Mouse (Mus musculus) T-cell, adult 2 months (primary cell): ENCODE data around the gene Tcf7.

Experiments used
- DNase-seq: peaks from one replicate; pipeline ENCODE4 v3.0.0; 2022; ENCODE audit warnings: low spot score

Tcf7 gene

DNA sequence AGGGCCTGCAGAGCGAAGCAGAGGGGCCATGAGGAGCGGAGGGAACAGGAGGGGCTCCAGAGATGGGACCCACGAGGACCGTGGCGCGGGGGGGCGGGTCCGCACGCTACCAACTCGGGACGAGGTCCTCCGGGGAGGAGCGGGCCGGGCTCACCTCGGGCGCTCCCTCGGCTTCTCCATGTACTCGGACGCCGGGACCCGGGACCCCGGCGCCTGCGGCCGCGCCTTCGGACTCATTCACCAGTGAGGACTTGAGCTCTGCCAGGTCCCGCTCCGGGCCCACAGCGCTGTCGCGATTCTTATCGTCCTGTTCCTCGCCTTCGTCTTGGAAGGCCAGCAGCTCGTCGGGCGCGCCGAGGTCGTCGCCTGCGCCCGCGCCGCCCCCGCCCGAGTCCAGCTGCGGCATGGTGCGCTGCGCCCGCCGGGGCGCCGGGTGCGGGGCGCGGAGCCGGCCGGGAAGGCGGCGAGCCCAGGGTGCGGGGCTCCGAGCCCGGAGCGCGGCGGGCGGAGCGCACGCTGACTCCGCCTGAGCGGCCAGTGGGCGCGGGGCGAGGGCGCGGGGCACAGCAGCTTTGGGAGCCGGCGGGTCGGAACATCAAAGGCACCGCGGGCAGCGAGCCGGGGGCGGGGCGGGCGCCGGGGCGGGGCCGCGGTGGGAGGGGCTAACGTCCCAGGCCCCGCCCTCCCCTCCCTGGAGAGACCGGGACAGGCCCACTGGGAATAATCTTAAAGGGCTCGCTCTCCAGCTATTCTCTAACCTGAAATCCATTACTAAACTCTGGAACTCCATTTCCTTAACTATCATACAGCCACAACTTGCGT is at the start of gene Tcf7:
Gene Tcf7, minus strand, starts transcription at position 241 of the 822 bp plus-strand sequence.
- DNase-seq = no peak

DNA sequence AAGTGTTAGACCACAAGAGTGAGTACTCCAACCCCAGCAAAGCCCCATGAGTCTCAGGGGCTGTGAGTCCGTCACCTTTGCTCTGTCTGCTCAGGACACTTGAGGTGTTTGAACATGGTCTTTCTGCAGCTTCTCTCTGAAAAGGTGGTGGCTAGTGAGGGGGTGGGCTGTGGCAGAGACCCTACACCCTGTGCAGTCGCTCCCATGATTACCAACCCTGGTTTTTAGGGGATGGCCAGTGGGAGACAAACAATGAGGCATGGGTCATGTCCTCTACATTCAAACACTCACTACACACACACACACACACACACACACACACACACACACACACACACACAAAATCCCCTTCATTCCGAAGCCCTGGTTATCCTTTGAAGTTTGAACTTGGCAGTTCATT is 44.5 kb upstream of the Tcf7 start:
- no peak for DNase-seq

DNA sequence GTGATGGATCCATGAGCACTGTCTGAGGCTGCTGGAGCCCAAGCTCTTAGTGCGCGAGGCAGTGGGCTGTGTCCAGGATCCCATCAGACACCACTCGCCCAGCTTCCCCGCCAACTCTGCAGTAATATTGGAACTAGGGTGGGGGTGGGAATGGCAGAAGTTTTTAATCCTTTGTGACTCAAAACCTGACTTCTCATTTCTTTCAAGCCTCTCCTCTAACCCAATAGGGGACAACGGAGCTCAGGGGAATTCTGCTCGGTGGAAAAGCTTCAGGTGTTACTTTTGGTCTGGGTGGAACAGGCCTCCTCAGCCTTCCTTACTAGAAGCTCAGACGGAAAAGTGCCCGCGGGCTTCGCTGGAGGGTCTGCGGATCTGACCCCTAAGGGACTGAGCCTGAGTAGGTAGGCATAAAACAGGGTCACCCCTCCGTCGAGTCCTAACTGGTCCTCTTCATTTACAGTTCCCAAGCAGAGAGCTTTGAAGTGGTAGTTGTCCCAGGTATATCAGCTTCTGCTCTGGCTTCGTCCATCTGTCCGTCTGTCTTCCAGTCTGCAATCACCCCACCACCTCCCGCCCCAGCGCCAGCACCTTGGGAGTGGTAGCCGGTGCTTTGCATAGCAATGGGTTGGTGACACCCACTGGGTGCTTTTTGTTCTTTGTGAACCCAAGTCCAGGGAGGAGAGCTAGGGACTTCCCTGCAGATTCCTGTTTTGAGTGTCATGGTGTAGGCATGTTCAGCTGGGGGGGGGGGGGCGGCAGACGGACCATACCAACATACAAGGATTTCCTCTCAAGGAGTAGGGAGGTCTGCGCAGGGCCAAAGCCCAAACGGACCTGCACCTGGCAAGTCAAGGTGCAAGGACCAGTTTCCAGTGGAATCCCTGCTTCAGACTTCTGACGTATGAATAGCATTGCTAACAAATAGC is 41.9 kb upstream of the Tcf7 start:
- DNase-seq = no peak

DNA sequence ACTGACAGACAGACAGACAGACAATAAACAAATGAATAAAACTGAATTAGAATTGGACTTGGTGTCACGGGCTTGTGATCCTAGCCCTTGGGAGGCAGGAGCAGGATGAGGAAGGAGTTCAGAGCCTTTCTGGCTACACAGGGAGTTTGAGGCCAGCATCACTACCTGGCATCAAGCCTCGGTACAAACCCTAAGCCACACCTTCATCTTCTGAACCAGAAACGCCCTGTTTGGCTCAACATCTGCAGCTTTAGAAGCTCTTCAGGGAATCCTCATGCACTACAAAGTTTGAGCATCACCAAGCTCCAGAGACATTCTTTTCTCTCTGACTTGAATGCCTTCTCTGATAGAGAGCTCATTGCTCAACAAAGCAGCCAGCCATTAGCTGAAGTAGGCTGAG is 38.7 kb upstream of the Tcf7 start:
- peak; percentile 23 for DNase-seq

DNA sequence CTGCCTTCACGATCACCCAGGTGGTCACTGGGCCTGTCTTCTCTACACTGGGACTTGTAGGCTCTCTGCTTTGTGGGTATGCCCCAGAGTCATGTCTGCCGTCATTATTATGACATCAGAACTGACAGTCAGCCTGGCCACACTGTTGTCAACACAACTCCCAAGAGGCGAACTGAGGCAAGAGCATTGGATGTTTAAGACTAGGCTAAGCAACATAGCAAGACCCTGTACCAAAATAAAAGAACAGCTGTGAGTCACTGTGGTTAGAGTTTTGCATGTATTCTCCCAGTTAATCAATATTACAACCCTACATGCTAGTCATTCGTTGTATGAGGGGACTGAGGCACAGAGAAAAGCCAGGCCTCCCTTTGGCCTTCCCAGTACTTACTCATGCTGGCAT is 37.7 kb upstream of the Tcf7 start:
- DNase-seq = no peak

DNA sequence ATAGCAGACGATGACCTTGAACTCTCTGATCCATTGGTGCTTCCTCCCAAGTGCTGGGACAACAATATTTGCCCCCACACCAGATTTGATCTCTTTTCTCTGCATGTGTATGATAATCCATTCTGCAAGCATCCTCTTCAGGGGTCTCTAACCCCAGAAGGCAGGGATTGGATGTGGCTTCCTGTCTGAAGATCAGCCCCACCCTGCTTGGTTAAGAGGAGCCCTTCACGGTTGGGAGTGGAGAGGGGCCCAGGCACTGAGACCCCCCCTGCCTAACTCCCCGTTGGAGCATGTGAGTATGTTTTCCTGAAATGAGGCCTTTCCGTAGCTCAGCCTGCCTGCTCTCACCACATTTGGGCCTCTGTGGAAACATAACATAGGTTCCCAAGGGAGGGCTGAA is 36.9 kb upstream of the Tcf7 start:
- DNase-seq = no peak

DNA sequence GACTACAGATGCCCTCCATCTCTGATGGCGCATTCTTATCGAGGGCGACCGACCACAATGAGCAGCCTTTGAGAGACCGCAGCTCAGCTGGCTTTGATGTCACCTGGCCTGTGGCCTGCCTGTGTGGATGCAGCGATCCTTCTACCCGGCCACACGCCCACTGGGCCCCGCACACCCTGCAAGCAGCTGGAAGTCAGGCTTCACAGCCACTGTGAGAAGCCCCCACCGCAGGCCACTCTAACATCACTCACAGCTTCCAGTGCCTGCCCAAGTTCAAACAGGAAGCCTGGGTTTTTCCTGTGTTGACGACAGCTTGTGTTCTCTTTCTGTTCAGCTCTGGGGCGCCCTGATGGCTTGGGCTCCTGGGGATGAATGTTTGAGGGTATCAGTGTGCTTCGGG is 35.6 kb upstream of the Tcf7 start:
- peak; percentile 86 for DNase-seq

DNA sequence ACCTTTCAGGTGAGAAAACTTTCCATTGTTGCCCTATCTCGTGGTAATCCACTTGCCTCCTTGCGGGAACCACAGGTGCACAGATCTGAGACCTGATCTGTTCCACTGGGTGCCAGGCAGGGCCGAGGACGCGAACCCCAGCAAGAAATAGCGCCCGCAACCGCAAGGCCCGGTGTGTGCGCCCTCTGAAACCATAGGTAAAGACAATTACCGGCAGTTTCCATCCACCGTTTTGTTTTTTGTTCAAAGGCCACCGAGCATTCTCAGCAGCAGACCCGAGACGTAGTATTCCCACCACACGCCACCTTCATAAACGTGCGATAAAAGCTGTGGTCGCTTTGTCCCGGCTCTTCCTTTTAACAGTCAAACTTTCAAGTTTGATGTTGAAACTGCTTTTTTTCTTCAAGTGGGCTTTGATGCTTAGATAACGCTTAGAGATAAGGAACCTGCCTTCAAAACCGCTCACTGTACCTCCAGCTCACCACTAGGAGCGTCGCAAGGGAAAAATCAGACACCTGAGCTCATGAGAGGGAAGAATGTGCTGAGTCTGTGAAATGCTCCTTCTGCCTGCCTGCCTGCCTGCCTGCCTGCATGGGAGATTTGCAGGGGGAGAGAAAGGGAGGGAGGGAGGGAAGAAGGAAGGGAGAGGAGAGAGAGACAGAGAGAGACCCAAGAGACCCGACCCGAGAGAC is 31.4 kb upstream of the Tcf7 start:
- peak; percentile 96 for DNase-seq

DNA sequence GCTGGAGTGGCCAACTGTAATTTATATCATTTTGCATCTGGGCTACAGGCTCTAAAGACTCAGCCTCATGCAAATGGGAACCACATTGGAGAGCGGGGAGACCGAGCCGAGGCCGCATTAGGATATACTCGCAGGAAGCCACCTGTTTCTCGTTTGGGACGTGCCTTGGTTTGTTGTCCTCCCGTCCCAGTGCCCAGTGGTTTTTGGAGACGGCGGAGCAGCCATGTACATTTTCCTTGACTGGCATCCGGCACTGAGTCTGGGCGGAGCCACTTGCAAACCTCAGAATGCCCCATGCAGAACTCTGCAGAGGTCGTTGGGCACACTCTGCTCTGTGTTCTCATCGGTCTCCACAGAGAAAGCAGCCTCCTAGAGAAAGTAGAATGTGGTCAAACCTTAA is 27.9 kb upstream of the Tcf7 start:
- DNase-seq = peak; percentile 64

DNA sequence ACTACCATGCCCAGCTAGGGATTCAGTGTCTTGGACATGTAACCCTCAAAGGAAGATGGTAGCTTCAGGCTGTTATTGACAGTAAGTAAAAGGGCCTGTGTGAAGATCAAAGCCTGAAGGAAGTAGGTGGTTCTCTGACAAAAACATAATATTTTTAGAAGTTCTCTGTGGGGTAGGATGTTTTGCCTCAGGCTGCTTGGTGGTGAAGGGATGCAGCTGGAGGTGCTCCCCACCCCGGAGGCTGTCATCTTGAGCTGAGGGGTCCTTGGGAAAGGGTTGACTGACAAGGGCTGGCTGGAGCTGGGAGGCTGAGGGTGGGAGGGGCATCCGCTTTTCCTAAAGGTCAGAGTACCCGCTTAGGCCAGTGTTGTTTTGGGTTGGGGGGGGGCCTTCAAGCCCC is 26.7 kb upstream of the Tcf7 start:
- peak; percentile 80 for DNase-seq

DNA sequence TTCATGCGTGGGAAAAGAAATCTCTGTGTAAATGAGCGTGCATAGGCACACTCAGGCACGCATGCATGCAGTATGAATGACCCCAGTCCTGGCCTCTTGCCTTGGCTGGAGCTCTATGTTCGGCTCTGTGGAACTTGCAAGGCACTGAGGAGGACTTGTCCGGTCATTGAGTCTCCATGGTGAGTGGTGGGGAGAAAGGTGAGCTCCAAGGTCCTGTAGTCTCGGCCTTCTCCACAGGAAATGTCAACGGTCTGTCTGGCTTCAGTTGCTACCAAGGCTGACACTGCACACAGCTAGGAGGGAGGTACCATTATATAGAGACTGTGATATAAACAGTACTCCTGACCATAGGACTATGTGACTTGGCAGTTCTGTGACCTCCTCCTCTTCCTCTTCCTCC is 23.6 kb upstream of the Tcf7 start:
- DNase-seq = no peak

DNA sequence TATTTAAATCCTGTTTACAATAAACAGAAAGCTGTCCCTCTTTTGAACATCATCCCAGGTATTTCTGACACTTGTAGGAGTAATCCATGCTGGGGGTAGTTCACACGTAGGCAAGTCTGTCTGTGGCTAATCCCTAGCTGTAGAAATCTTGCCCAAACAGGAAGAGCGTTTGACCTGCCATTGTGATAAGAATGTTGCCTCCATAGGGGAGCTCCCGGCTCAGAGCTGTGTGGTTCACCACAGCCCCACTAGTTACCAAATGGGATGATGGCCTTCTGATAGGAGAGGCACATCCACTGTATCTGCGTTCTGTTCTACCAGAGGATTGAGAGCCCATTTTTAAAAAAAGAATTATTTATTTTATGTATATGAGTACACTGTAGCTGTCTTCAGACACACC is 22.5 kb upstream of the Tcf7 start:
- DNase-seq = peak; percentile 53

DNA sequence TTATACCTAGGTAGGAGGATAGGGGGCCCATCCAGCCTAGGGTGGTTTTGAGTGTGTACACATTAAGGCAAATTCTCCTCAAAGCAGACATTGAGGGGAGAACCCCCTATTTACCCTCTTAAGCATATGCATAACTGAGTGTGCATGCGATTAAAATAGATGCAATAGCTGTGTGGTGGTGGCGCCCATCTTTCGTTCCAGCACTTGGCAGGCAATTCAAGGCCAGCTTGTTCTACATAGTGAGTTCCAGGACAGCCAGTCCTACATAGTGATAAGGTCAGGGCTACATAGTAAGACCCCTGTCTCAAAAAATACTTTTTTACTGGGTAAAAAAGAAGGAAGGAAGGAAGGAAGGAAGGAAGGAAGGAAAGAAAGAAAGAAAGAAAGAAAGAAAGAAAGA is 19.9 kb upstream of the Tcf7 start:
- DNase-seq = no peak

DNA sequence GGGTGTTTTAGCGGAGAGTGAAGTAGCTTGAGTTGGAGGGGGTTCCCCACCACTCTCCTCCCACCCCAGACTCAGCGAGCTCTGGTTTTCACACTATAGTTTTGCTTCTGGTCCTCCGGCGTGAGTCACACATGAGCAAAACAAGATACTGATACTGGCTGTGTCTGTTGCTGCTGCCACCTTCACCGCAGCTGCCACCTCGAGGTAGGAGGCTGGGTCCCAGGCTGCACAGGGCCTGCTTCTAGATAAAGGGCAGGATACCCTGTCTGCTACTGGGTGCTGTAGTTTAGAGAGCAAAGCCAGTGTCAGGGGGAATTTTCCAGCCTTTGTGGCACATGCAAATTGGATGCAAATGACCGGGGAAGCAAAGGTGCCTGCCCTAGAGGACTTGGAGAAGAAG is 16.9 kb upstream of the Tcf7 start:
- DNase-seq = peak; percentile 94

DNA sequence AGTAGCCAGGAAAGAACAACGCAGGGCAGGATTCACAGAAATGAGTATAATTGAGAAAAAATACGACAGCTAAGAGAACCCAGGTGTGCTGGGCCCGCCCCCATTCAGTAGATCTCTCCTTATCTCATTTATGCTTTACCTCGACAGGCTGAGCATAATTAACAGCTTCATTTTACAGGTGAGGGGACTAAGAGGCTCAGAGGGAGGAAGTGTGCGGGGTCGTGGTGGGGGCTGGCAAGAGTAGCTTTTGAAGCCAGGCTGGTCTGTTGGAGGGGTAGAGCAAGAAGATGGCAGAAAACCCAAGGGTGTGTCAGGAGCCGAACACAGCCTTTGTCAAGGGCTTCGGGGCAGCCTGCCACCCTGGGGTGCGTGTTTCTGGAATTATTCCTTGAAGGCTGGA is 16.1 kb upstream of the Tcf7 start:
- peak; percentile 27 for DNase-seq

DNA sequence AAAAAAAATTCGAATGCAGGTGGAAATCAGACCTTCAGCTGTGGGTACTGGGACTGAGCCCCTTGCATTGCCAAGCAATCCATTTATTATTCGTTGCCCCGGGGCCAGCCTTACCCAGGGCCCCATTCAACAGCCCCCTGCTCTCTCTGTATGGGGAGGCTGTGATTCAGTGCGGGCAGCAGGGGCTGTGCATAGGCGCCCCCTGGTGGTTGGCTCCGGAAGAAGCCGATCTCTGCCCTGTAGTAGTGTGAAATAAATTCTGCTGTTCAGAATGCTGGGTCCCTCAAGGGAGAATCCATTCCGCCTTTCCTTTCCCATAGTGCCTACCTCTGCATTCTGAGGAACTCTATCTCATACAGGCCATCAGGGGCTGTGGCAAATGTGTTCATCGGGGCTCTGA is 14.5 kb upstream of the Tcf7 start:
- peak; percentile 86 for DNase-seq

DNA sequence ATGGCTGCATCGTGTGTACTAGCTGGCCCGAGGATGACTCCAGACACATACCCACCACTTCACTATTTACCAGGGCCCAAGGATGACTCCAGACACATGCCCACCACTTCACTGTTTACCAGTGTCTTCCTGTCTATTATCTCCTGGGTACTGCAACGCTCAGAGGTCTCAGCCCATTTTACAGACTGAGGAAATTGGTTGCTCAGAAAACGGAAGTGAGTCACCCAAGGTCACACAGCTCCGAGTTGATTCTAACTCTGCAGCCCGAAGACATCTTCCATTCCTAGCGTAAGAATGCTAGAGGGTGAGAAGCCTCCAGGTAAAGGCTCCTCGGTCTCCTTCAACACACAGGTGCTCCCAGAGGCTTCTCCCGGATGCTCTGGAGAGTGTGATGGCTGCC is 11.3 kb upstream of the Tcf7 start:
- DNase-seq = peak; percentile 65

DNA sequence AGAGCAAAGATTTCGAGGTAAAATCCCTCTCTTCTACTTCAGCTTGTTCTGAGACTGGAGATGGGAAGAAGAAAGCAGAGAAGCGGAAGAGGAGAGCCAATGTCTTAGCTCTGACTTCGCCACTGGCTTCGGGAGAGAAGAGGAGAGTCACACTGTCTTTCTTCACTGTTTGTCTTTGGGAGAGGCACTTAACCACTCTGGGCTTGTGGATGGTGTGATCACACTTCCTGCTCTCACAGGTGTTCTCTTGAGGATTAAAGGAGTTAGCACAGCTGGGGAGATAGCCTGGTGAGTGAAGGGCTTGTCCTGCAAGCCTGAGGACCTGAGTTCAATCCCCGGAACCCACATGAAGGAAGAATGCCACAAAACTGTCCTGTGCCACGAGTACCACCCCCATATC is 10.1 kb upstream of the Tcf7 start:
- peak; percentile 33 for DNase-seq

DNA sequence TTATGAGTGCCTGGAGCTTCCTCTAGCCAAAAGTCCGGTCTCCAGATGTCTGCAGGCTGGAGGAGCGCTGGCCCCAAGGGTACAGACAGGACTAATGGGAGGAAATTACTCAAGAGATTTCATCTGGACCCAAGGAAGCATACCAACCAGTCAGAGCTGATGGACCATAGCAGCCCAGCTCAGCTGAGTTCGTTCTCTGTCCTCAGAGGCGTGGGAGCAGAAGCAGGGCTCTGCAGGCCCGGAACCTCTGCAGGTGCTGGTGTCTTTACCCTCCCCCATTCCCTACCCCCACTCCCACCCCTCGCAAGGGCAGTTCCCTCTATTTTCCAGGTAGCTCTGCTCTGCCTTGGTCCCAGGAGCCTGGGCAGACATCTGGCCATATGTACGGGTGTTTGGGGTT is 9.5 kb upstream of the Tcf7 start:
- DNase-seq = no peak

DNA sequence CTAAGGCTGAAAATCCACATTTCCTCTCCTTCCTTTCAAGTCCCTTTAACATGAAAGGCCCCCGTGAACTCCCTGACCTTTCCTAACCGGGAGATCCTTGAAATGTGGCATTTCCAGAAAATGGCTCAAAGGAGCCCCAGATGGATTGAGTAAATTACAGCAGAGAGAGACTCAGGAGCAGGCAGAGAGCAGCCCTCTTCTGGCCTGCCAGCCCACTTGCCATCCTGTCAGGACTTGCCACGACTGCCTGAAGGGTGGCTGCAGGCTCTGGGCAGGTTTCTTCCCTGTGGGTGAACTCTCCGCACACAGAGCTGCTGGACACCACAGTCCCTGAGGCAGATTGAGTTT is 4.1 kb upstream of the Tcf7 start:
- DNase-seq = no peak

DNA sequence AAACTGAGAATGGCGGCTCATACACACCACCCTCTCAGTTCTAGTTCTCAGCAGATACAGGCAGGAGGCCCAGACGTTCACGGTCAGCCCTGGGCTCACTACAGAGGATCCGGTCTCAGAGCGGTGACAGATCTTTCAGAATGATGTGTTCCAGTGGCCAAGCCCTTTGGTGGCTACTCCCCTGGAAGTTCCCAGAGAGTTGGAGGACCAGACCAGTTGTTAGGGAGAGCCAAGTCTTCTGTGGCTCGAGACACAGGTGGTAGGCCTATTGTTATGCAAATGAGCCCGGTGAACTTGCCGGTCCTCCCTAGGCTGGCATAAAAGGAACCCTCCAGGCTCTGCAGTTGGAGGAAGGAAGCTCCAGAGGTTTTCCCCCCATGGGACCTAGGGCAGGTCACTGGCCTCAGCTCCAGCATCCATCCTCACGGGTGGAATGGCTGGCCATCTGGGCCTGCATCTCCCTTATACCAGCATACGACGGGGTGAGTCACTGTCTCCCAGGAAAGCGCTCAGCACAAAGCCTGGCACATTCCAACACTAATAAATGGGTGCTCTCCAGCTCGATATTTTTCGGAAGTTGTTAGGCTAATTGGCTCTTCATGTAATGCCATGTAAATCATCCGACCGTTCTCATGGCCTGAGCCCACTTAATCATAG is 3.6 kb upstream of the Tcf7 start:
- DNase-seq = no peak
